ENCODE assay signal across 9 mouse cellular contexts in genomic region chr9:118877365-118878008, GRCm38 (mm10). TPM values are rescaled to one million over a fixed set of nuclear protein-coding genes. Genes with fewer than 3 reads are reported as not detected.
A peak's percentile ranks its signal among the peaks of the same experiment; 100 is the strongest.
DNase-seq lines count a peak whose midpoint lies in the region; TF ChIP-seq lines count a peak whose summit lies in the region.
"Had no signal": no experiment of that assay in that cellular context is flagged by ENCODE, and none has a peak within 500 bp of the region (broad histone marks: within the 10 kb centered on the region; RNA-seq: fewer than 3 reads in every experiment).

No protein-coding gene starts in this region.

- TF ChIP-seq POLR2A in heart, adult 2 months (IDR thresholded peaks at IDR 0.05; ENCODE audit: insufficient read depth, low read depth, low read length): no peak

- H3K4me1 ChIP-seq in heart, adult 2 months (ENCODE audit: control insufficient read depth, insufficient read depth, low read length): peaks cover 13% of the 10 kb centered on the region

- no peak overlapping the region for H3K9ac ChIP-seq in heart, adult 2 months (ENCODE audit: low read depth, low read length)
- H3K9ac ChIP-seq: limb, embryonic 12.5 days had no signal

- TF ChIP-seq CTCF in heart, adult 2 months (IDR thresholded peaks at IDR 0.05): no peak

- intact Hi-C loops in heart, adult 2 months (cut with DNase I): no loop called here
- intact Hi-C loops in heart, postnatal 25 days (cut with DNase I): no loop called here
- intact Hi-C loops in heart, postnatal 14 days (cut with DNase I): no loop called here

- H3K27me3 ChIP-seq in heart, adult 2 months (ENCODE audit: control insufficient read depth, insufficient read depth, low read length): no peaks in the 10 kb centered on the region
- H3K27me3 ChIP-seq: limb, embryonic 12.5 days had no signal

- no peaks in the 10 kb centered on the region for H3K79me2 ChIP-seq in heart, adult 2 months (replicated peaks; ENCODE audit: control insufficient read depth, insufficient read depth, low read length)

- no peak overlapping the region for H3K4me3 ChIP-seq in heart, adult 2 months
- H3K4me3 ChIP-seq: limb, embryonic 12.5 days had no signal

- H3K36me3 ChIP-seq in heart, adult 2 months (ENCODE audit: control insufficient read depth, insufficient read depth, low read length): no peaks in the 10 kb centered on the region

- 36% methylated on average over 7 of the region's 7 CpGs for WGBS in heart, adult 2 months

- peak overlapping the region; percentile 62 for H3K27ac ChIP-seq in heart, adult 2 months
- H3K27ac ChIP-seq: limb, embryonic 12.5 days had no signal

- TF ChIP-seq EP300 in heart, adult 2 months (IDR thresholded peaks at IDR 0.05; ENCODE audit: insufficient read depth, low read depth, low read length): no peak

- peak in 1 of 2 experiments; percentile 28 for DNase-seq in heart, adult 2 months
- no peak for DNase-seq in heart, postnatal 25 days (ENCODE audit: low spot score)
- DNase-seq in heart, adult 9 months (ENCODE audit: low spot score in 2 of 2): peak; percentile 25 to 39
- peak; percentile 9 to 42 for DNase-seq in heart, postnatal 14 days
- peak; percentile 57 to 64 for DNase-seq in lung, postnatal 4 days
- DNase-seq in thymus, postnatal 14 days: no peak
- no peak for DNase-seq in thymus, adult 18-20 months

RNA-seq across cellular contexts. Expression of gene Ctdspl, which starts 48.8 kb away (rescaled TPM):
- 1 to 10 TPM; 9.0 to 9.7 TPM for total RNA-seq in heart, adult 2 months (2021)
- polyA plus RNA-seq in heart, adult 2 months (2012; rRNA removed): 8.5 and 9.6 TPM in 2 replicates
- 10 to 100 TPM; 10.1 to 12.7 TPM for total RNA-seq in heart, postnatal 25 days (2021)
- 10 to 100 TPM; 12.3 to 13.7 TPM for total RNA-seq in heart, postnatal 14 days (2021)
- total RNA-seq: CH12.LX had no signal

Comparison
In these comparisons a context has a peak if more than half of its experiments do, and no peak if none do; other contexts are left out.
1. DNase-seq: peak in heart, adult 9 months (2 of 2), heart, postnatal 14 days (2 of 2) and lung, postnatal 4 days (2 of 2); none in heart, postnatal 25 days (single experiment), thymus, postnatal 14 days (single experiment) and thymus, adult 18-20 months (0 of 2).